Mouse (Mus musculus) frontal cortex, adult (tissue): Measurements from ENCODE around the gene Cdx2.

ENCODE experiments used
- ATAC-seq: cut with Nextera tagmentation; 2 replicates; pipeline ENCODE4 v1.9.2; 2017; ENCODE audit warnings: mild to moderate bottlenecking, moderate library complexity, mixed read lengths; ENCODE audit not compliant: low TSS enrichment

Gene Cdx2

DNA sequence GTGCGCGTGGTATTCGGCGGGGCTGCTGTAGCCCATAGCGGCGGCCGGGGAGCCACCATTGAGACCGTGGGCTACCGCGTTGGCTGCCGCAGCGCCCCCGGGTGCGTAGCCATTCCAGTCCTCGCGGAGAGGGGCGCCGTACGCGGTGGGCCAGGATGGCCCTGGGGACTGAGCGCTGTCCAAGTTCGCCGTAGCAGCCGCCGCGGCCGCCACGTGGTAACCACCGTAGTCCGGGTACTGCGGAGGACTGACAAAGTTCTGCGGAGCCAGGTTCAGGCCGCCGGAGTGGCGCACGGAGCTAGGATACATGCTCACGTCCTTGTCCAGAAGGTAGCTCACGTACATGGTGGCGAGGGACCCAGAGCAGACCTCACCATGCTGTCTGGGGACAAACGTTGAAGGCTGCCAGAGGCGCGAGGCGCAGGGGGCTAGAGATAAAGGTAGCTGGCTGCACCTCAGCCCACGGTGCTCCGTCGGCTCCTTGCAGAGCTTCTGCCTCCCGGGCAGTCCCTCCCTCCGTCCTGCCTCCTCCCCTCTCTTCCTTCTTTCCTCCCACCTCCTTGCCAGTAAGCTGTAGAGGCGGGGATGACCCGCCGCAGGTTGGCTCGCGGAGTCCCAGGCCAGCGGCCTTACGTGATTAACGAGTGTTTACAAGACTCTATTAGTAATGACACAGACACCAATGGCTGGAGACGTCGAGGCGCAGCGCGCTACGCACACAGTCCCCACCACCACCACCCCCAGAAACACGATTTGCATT lies at the start of gene Cdx2:
Gene Cdx2 (minus strand): TSS at position 633 of the 760 bp plus-strand sequence.
- no peak for ATAC-seq

DNA sequence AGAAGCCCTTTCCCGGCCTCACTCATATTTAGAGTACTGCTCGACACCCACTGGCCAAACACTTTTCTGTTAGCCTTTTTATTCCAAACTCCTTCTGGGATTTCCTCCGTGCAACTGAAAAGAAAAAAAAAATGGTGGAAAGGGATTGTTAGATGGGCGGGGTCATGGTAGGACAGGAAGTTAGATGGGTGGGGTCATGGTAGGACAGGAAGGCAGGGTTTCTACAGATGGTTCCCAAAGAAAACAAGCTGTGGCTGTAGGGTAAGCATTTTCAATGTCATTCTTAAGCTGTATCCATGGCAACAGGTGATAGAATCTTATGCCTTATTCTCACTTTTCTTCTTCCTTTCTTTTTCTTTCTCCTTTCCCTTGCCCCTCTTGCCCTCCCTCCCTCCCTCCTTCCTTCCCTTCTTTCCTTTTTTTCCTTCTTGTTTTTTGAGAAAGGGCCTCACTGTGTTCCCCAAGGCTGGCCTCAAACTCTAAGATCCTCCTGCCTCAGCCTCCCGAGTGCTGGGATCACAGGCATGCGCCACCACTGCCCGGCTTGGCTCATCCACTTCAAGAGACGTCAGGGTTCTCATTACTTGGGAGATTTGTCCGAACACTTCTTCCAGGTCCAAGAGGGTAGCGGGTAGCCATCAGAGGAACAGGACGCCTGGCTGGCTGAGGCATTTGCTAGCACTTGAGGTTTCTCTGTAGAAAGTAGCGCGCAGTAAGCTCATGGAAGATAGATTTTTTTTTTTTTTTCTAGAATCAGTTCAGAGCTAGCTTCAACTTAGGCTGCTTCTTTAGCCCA lies 49.4 kb upstream of the Cdx2 start:
- ATAC-seq: no peak

DNA sequence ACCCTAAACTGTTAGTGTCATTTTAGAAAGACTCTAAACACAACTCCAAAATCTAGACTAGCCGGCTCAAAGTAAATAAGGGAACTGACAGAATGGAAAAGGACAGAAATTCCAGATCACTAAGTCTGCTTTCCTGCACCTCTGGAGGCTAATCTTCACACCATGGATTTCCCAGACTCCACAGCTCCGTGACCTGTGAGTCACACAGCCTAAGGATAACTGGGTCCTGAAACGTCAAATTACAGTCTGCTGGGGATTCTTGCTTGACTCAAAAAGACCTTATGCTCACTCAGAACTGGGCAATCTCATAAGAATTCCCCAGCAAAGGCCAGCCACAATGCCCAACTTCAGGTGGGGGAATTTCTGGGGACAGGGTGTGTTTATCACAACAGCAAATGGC lies 48.7 kb upstream of the Cdx2 start:
- no peak for ATAC-seq

DNA sequence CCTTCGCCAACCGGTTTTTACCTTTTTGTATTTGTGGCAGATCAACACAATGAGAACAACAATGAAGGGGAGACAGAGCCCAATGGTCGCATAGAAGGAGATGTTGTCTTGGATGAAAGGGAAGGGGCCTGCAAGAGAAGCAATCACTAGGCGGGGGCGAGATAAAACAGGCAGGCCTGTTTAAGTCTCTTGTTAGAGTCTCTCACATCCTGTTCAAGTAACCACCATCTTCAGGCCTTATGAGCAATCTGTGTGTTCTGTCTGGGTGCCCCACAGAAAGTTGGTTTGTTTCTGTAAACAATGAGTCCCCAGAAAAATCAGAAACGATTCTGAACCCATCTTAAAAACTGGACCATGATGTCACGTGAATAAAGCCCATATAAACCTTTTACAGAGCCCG lies 47.9 kb upstream of the Cdx2 start:
- no peak for ATAC-seq

DNA sequence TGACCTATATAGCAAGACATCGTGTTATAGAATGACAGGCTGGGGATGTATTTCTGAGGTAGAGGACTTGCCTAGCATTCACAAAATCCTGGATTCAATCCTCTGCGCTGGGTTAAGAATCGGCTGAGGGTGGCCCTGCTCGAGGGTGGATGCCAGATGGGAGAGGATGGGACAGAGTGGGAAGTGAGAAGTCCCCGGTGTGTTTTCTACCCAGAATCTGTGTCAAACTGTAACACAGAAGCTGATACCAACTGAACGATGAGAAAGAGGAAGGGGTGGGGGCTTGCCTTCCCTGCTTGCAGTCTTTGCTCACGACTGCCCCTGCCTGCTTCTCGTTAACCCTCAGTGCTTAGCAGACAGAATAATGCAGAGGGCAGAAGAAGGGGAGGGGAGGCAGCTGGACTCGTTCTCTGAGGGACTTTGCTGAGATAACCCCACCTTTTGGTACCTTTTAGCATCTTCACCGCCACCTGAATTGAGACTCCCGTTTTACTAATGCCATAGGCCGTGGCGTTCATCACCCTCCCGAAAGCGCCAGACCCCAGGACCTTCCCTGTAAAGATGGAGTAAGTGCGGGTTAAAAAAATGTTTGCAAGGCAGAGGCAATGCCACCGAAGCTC lies 47.2 kb upstream of the Cdx2 start:
- peak; percentile 91 for ATAC-seq

DNA sequence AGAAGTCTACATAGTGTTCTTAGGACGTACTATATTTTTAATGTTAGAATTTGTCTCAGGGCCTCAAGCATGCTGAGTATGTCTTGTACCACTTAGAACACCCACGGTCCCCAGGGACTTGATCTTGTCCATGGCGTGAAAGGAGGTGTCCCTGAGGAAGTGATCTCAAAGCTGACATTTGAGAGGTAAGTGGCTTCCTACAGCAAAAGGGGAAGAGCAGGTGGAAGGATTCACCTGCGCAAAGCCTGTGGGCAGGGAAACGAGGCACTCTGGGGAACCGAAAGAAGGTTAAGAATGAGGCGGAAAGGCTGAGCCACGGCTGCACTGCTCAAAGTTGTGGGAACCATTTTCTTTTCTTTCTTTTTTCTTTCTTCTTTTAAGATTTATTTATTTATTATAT lies 44.9 kb upstream of the Cdx2 start:
- no peak for ATAC-seq

DNA sequence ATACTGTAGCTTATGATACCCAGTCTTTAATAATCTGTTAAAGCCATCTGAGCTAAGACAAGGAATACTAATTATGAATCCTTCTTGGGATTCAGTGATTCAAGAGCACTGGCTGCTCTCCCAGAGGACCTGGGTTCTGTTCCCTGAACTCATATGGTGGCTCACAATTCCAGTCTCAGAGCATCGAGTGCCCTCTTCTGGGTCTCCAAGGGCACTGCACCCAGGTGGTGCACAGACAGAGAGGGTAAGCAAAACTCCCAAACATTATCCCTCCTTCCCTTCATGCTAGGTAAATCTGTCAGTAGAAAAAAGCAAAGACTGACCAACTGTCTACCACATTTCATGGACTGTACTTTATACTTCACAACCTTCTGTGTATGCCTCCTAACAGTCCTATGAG lies 38.9 kb upstream of the Cdx2 start:
- no peak for ATAC-seq

DNA sequence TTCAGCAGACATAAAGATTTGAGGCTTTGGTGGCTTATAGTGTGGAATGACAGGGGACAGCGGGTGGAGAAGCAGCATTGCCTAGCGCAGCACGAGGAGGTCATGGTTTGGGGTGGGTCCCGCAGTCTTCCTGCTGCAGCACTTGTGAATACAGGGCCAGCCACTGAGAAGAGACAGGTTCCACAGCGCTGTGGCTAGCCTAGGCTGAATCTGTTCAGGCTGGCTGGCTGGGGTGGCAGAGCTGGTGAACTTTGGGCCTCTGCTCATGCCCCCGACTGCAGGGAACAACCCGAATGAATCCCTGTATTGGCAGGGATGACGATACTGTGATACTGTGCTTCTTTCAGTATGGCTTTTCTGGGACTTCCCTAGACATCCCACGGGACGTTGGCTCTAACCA lies 36.8 kb upstream of the Cdx2 start:
- ATAC-seq: no peak

DNA sequence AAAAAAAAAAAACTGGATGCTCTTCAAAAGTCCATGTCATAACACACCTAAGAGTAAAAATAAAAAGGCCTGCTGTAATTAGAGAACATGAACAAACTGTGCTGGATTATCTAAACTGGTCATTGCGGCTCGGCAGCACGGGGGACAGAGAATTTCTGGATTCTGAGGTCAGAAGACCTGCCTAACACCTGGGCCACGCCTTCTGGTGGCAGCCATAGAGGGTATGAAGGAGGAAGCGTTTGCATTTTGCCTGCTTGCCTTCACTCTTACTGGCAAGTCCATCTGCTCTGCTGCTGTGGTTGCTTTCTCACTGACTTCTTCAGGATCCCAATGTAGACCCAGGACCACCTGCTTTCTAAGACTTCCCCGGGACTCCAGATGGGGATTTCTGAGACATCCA lies 35.8 kb upstream of the Cdx2 start:
- no peak for ATAC-seq

DNA sequence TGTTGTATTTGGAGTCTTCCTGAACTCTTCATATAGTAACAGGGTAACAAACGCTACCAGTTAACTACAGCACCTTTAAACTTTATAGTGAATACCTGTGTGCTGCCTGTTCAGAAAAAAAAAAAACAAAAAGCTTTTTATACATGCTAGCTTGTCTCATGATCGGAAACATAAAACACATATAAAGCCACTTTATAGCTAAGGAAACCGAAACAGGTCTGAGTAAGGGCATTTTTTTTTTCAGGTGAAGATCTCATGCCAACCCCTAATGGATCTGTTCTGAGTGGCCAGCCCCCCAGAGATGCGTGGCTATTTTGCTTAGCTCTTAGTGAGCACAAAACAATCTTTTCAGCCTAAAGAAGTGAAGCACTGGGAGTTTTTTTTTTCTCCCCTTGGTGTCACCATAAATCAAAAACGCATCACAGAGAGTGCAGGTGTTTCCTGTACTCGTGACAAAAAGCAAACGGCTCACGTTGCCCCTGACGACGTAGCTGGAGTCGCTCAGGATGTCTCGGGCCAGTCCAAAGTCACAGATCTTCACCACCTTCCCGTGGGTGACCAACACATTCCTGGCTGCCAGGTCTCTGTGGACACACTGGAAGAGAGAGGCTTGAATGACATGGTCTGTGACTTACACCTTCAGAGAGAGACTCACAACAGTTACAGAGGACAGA lies 33.8 kb upstream of the Cdx2 start:
- no peak for ATAC-seq

DNA sequence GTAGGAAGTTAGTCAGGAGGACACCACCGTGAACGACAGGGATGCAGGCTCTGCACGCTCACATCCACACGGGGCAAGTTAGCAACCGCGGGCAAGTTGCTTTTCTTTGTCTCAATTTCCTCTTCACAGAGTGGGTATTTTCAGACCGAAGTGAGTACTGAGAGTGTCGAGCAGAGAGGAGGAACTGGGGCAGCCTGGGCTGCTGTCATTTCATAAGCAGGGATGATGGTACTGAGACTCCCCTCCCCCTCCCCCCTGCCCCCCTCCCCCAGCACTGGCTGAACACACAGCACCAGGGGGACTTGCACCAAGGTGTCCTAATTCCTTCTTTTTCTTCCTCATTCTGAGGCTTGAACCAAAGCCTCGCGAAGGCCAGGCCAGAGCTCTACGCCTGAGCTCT lies 32.5 kb upstream of the Cdx2 start:
- no peak for ATAC-seq

DNA sequence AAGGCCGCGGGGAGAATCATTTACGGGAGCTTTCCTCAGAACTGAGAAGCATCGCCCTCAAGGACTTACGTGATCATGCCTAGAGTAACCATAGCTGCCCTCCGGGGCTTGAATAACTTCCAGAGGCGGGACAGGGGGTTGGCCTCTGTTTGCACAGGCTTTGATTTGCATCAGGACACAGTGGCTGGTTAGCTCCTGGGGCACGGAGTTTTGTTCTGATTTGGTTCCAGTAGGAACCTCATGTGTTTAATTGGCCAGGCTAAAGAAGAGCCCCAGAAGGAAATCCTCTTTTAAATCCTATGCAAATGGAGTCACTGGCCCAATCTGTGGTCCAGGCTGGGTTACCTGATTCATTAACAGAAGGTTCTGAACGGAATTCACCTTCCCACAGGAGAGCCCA lies 31.9 kb upstream of the Cdx2 start:
- no peak for ATAC-seq

DNA sequence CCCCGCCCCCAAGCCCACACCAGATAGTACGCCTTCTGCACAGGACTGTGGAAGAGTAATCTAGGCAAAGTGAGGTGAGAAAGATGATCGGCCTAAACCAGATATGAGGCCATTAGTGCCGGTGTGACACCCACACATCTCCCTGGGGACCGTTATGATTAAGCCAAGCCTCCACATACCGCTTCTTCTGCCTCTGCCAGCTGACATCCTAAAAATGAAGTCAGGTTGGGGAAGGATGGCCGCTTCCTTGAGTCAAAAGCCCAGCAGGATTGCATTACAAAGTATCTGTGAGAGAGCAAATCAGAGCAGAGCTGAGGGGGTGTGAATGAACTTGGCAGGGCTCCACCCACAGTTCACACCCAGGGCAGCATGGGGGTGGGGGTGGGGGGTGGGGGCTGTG lies 25.6 kb upstream of the Cdx2 start:
- no peak for ATAC-seq

DNA sequence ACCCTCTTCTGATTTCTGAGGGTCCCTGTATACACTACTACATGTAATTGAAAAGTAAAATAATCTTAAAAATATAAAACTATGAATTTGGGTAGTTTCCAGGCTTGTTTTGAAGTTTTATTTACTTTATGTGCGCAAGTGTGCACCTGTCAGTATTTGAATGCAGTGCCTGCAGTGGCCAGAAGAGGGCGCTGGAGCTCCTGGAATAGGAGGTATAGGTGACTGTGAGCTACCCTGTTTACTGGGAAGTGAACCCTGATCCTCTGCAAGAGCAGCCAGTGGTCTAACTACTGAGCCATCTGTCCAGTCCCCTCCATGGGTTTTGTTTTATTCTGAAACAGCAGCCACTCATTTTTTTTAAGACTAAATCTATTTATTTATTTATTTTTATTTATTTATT lies 24.5 kb upstream of the Cdx2 start:
- ATAC-seq: no peak

DNA sequence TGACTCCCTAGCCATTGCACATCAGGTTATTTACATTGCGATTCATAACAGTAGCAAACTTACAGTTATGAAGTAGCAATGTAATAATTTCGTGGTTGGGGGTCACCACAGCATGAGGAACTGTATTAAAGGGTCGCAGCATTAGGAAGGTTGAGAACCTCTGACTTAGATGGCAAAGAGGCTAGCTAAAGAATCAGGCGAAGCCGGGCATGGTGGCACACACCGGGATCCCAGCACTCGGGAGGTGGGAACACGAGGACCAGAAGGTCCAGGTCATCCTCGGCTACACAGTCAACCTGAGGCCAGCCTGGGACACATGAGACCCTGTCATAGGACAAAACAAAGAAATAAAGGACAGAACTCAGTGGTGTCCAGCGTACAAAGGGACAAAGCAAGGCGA lies 22.9 kb upstream of the Cdx2 start:
- no peak for ATAC-seq

DNA sequence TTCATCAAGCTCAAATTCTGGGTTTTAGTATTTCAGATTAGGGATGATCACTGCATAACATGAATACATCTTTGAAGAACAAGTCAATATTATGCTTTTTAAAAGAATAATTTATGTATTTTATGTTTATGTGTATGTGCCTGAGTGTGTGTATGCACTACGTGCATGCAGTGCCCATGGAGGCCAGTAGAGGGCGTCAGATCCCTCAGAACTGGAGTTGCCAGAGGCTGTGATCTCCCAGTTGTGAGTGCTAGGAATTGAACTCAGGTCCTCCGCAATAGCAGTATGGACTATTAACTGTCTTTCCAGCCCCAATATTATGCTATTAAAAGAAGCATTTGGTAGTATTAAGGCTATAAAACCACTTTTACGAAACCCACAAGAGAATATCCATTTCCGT lies 20.6 kb upstream of the Cdx2 start:
- no peak for ATAC-seq

DNA sequence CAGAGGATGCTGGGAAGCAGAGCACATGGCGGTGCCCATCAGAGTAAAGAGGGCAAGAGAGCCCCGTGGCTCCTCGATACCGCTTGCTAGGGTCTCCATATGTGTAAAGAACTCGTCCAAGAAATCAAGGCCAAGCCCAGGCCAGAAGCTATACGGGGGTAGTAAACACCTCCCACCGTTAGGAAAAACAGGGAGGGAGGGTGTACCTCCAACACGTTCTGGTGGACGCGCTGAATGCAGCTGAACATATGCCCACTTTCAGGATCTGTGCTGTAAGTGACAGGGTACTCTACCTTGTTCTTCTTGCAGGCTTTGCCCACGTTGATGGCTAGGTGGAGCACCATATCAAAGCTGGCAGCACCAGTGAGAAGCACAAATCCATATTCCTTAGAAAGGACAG lies 18.9 kb upstream of the Cdx2 start:
- ATAC-seq: no peak

DNA sequence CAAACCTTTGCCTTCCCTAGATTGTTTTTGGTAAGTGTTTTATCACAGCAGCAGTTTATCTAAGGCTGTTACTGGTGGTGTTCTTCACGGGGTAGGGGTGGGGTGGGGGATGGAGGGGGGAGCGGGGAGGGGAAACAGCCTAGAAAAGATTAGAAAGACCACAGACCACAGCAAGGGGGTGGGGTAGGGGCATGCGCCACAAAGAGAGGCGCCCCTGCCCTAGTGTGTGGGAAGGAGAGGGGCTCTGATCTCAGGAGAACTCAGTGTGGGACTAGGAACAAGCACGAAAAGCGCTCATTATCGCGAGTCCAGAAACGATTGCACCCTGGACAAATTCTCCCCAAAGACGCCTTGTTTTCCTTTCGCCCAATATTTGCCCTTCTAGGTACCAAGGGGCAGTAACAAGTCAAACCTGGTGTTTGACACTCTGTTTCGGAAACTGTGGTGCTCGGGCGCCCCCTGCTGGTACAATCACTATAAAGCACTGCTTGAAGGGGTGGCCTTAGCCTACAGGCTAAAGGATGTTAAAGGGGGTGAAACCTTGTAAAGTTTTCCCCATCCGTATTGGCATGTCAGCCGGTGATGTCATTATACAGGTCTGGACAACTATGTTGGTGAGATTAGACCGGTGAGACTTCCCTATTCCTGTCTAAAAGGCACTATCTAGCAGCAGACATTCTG lies 16.3 kb upstream of the Cdx2 start:
- ATAC-seq: no peak

DNA sequence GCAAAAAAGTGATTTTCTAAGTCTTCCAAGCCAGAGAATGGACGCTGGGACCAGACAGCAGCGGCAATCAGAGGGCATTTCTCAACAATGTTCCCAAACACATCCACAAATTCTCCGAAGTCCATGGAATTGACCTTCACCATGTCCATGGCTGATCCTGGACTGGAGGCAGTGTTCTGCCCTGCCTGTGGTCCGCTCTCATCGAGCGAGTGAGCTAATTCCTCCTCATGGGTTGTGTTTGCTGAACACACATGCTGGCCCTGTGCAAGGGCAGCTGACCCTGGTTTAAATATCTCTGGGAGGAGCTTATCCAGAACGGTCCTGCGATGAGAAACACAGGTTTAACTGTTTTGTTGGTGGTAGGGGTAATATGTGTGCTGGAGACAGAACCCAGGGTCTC lies 15.1 kb upstream of the Cdx2 start, which contains the start of gene Urad:
Gene Urad (minus strand): TSS at position 258 of the 400 bp plus-strand sequence.
- ATAC-seq: no peak

DNA sequence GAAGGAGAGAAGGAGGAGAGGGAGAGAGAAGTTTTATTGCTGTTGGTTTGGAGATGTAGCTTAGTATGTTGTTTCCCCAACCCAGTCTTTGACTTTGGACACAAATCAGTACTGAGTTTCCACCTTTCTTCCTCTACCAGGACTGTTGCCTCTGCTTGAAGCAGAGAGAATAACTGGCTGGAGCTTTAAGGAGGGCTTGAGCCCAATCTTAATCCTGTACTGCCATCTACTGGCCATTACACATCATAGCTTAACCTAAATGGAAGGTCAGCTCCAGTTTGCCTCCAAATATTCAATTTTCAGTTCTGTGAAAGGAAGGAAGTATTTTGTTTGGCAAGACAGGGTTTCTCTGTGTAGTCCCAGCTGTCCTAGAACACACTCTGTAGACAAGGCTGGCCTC lies 12.6 kb upstream of the Cdx2 start:
- ATAC-seq: peak; percentile 86

DNA sequence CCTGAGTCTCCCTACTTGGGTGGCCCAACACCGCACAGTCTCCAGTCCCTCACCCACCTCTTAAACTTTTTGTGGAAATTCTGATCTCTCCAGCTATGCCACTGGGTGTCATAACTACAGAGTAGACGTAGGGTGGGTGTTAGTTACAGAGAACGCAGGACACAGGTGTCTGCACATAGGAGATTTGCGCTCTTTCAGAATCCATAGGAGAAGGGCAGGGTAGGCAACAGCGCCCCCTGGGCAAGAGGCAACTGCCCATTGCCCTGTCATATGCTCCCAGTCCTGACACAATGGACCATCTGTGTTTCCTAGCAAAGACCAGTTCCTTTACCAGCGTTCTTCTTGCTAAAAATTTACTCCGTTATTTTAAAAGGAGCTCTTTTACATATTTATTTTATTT lies 10.9 kb upstream of the Cdx2 start:
- ATAC-seq: no peak

DNA sequence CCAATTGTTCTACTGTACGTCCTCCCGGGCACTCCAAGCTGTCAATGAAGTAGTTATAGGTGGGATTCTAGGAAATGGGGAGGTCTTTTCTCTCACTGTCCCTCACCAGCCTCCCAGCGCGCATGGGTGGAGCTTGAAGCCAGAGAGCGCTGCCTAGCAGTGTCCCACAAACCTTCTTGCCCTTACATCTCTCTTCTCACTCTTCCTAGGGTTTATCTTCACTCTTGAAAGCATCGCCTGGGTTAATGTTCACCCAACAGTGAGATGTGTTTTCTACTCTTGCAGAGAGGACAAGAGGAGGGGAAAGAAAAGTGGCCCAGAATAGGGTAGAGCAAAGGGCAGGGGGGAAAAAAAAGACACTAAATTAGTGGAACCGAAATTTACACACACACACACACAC lies 10.3 kb upstream of the Cdx2 start:
- ATAC-seq: no peak
